Mouse (Mus musculus): ENCODE data around the gene Meiob.

DNA sequence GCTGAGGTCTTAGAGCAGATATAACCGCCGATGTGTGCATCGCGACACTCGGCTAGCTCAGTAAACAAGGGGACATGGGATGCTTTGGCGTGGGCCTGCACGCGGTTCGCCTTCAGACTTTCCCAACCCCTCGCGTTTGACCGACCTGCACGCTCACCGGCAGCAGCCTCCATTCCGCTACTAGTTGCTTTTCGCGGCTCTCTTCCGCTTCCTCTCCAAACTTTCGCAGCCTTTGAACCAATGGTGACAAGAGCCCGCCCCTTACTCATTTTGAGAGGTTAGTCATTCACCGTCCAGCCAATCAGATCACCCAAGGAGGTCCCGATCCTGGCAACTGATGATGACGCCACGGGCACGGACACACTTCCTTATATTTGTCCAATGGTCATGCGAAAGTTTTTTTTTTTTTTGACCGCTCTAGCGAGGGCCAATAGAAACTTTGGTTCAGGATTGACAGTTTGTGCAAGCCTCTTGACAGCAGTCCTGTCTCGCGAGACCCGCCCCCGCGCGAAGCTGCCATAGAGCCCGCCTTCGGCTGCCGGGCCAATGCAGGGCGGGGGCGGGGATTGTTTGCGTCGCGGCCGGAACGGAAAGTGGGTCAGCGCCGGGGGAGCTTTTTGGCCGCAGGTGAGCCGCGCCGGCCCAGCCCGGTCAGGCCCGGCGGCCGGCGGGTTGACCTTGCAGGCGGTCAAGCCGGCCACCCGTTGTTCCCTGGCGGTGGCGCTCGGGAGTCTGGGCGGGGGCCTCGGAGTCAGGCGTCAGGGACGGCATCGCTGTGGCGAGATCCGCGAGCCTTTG lies 82.2 kb downstream of the Meiob start, which contains the start of the genes Nubp2 and Spsb3:
- TF ChIP-seq EP300 (IDR thresholded peaks at IDR 0.05; ENCODE audit: insufficient read depth, low read depth, low read length) (no peak), POLR2A (IDR thresholded peaks at IDR 0.05; ENCODE audit: insufficient read depth, low read length) (peak; percentile 65)

All from ES-Bruce4 (cell line).